Mouse (Mus musculus): ENCODE results near the gene Sipa1l2. TPM values are rescaled to one million over a fixed set of nuclear protein-coding genes. Genes with fewer than 3 reads are reported as not detected.

Gene Sipa1l2
- total and polyA plus RNA-seq, 2 experiments from 2014 or later, result 10.1 to 52.6 TPM

DNA sequence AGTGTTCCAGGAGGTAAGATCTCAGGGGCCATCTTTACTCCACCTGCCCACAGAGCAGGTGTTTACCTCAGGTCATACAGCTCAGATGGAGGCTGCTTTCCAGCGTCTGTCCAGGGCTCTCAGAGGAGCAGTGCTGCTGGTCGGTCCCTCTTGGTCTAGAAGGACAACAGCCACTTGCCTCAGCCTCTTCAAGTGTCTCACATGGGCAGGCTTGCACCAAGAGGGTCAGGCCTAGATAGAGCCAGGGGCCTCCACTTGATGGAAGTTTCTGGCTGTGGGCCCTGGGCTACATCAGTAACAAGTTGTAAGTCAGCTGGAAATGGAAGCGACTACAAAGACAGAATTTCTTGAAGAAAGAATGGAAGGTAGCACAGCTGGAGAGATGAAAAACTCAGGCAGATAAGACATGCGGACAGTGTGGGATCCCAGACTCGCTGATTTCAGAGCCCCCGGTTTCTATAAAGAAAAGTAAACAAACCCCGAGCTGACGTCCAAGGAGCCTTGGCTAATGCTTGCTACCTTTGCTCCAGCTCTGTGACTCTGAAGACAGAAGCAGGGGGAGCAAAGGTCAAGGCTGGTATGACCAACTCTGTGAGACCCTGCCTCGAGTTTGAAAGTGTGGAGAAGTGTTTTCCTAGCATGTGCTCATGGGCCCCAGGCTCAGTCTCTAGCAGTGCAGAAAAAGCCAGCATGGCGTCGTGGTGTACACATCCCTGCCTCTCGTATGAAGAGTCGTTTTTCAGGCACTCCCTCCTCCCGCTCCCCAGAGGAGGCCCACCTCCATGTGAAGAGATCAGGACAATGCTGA lies 58.5 kb downstream of the Sipa1l2 start:
- ATAC-seq (ENCODE audit: low FRiP score), result no peak
- no peaks in the 10 kb centered on the region for H3K36me3 ChIP-seq (ENCODE audit: insufficient read depth, low read length)
- H3K4me3 ChIP-seq (ENCODE audit: low read depth, low read length), result no peak overlapping the region
- DNase-seq (ENCODE audit: low spot score), result no peak
- H3K9me3 ChIP-seq (ENCODE audit: low read length), result no peaks in the 10 kb centered on the region
- no peak overlapping the region for H3K27ac ChIP-seq (ENCODE audit: low read depth, low read length)
- no peak overlapping the region for H3K9ac ChIP-seq (replicated peaks; ENCODE audit: low read length, poor library complexity, severe bottlenecking)
- no peak overlapping the region for H3K4me2 ChIP-seq (ENCODE audit: low read depth, low read length, poor library complexity, severe bottlenecking)
- WGBS, result 77% methylated on average over 14 of the region's 14 CpGs
- no peaks in the 10 kb centered on the region for H3K27me3 ChIP-seq (ENCODE audit: insufficient read depth, low read length)
- TF ChIP-seq CTCF (IDR thresholded peaks at IDR 0.05), result no peak
- peaks cover 14% of the 10 kb centered on the region for H3K4me1 ChIP-seq (ENCODE audit: insufficient read depth, low read length)

DNA sequence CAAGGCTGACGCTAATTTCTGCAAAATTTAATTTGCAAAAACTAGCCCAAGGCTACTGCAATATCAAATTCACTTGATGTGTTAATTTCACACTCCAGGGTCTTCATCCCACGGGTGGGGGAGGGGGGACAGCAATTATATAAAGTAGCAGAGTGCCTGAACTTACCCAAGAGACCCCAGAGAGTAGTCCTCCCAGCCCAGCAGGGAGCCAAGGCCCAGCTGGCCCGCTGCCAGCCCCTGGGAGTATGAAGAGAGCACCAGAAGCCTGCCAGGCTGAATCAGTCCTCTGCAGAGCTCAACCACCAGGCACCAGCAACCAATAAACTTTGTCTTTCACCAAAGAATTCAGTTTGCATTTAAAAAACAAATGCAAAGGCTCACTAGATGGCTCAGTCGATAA lies 59.8 kb downstream of the Sipa1l2 start:
- no peak overlapping the region for H3K4me3 ChIP-seq (ENCODE audit: low read depth, low read length)
- DNase-seq (ENCODE audit: low spot score) (peak; percentile 47), ATAC-seq (ENCODE audit: low FRiP score) (no peak)
- no peak for TF ChIP-seq CTCF (IDR thresholded peaks at IDR 0.05)
- no peak overlapping the region for H3K4me2 ChIP-seq (ENCODE audit: low read depth, low read length, poor library complexity, severe bottlenecking)
- no peak overlapping the region for H3K27ac ChIP-seq (ENCODE audit: low read depth, low read length)
- H3K27me3 ChIP-seq (ENCODE audit: insufficient read depth, low read length), result no peaks in the 10 kb centered on the region
- no peaks in the 10 kb centered on the region for H3K36me3 ChIP-seq (ENCODE audit: insufficient read depth, low read length)
- H3K9me3 ChIP-seq (ENCODE audit: low read length), result no peaks in the 10 kb centered on the region
- H3K9ac ChIP-seq (replicated peaks; ENCODE audit: low read length, poor library complexity, severe bottlenecking), result no peak overlapping the region
- peaks cover 22% of the 10 kb centered on the region for H3K4me1 ChIP-seq (ENCODE audit: insufficient read depth, low read length)
- WGBS, result 16% methylated on average over 4 of the region's 4 CpGs

DNA sequence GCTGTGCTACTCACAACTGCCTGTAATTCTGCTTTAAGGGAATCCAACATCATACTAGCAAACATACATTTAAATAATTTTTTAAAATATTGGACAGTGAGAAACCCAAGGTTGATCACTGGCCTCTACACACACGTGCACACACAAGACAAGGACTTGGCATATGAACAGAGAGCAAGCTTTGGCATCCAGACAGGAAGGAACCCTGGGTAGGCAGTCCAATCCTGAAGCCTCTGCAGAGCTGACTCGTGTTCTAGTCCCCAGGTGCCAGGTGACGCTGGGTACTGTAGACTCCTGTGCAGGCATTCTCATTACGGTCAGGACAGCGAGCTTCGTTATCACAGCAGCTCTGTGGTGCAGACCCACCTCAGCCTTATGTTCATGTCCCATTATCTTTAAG lies 60.4 kb downstream of the Sipa1l2 start:
- H3K36me3 ChIP-seq (ENCODE audit: insufficient read depth, low read length), result no peaks in the 10 kb centered on the region
- no peak overlapping the region for H3K27ac ChIP-seq (ENCODE audit: low read depth, low read length)
- no peak overlapping the region for H3K9ac ChIP-seq (replicated peaks; ENCODE audit: low read length, poor library complexity, severe bottlenecking)
- no peaks in the 10 kb centered on the region for H3K9me3 ChIP-seq (ENCODE audit: low read length)
- H3K4me2 ChIP-seq (ENCODE audit: low read depth, low read length, poor library complexity, severe bottlenecking), result no peak overlapping the region
- no peaks in the 10 kb centered on the region for H3K27me3 ChIP-seq (ENCODE audit: insufficient read depth, low read length)
- no peak overlapping the region for H3K4me3 ChIP-seq (ENCODE audit: low read depth, low read length)
- H3K4me1 ChIP-seq (ENCODE audit: insufficient read depth, low read length), result peaks cover 27% of the 10 kb centered on the region
- TF ChIP-seq CTCF (IDR thresholded peaks at IDR 0.05), result no peak
- no peak for ATAC-seq (ENCODE audit: low FRiP score)
- no peak for DNase-seq (ENCODE audit: low spot score)
- 59% methylated on average over 6 of the region's 6 CpGs for WGBS

DNA sequence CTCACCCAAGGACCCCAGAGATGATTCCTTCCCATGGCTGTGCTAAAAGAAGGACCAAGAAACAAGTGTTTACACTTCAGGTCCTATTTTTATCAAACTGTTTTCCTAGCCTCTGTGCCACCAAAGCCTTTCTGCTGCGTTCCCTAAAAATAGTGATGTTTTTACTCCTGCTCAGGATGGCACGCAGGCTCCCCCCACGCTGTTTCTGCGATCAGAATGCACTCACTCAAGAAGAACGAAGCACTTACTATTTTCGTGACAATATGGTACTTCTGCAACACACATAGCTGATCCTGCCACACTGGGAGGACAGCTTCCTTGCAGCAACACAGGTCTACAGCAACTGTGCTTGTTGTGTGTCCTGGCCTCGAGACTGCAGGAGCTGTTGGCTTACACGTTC lies 62.3 kb downstream of the Sipa1l2 start:
- Histone ChIP-seq H3K36me3 (ENCODE audit: insufficient read depth, low read length) (no peaks in the 10 kb centered on the region), H3K27me3 (ENCODE audit: insufficient read depth, low read length) (no peaks in the 10 kb centered on the region), H3K4me1 (ENCODE audit: insufficient read depth, low read length) (peaks cover 13% of the 10 kb centered on the region; the same call in 1 of the 2 replicates), H3K4me2 (ENCODE audit: low read depth, low read length, poor library complexity, severe bottlenecking) (no peak overlapping the region), H3K27ac (ENCODE audit: low read depth, low read length) (no peak overlapping the region), H3K9me3 (ENCODE audit: low read length) (no peaks in the 10 kb centered on the region), H3K9ac (replicated peaks; ENCODE audit: low read length, poor library complexity, severe bottlenecking) (no peak overlapping the region), H3K4me3 (ENCODE audit: low read depth, low read length) (no peak overlapping the region)
- no peak for ATAC-seq (ENCODE audit: low FRiP score)
- WGBS, result 75% methylated on average over 8 of the region's 8 CpGs
- TF ChIP-seq CTCF (IDR thresholded peaks at IDR 0.05), result no peak
- no peak for DNase-seq (ENCODE audit: low spot score)

DNA sequence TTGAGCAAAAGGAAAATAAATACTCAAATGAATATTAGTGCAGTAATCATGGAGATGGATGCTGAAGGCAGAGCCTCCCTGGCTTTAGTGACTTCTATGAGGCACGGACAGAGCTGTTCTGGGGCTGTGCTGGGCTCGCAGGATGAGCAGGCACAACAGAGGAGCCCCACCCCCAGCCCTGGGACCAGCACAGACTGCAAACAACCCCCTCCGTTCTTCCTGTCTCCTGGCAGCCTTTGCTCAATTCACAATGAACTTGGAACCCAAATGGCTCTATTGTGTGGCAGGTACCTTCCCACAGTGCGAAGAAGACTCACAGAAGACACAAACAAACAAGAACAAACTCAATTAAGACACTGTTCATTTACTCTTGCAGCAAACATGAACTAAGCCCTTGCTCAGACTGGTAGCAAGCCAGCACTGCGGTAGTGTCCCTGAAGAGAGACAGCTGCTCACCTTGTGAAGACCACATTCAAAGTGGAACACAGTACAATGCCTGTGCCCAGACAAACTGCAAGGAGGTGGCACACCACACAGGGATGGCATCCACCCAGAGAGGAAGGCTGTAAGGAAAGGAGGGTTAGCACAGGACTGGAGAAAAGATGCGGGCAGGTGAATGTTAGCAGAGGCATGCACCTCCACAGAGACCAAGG lies 64.9 kb downstream of the Sipa1l2 start:
- Histone ChIP-seq H3K27me3 (ENCODE audit: insufficient read depth, low read length) (no peaks in the 10 kb centered on the region), H3K36me3 (ENCODE audit: insufficient read depth, low read length) (no peaks in the 10 kb centered on the region), H3K4me1 (ENCODE audit: insufficient read depth, low read length) (peaks cover 13% of the 10 kb centered on the region; the same call in 1 of the 2 replicates), H3K9ac (replicated peaks; ENCODE audit: low read length, poor library complexity, severe bottlenecking) (no peak overlapping the region), H3K4me2 (ENCODE audit: low read depth, low read length, poor library complexity, severe bottlenecking) (no peak overlapping the region), H3K4me3 (ENCODE audit: low read depth, low read length) (no peak overlapping the region), H3K27ac (ENCODE audit: low read depth, low read length) (no peak overlapping the region), H3K9me3 (ENCODE audit: low read length) (no peaks in the 10 kb centered on the region)
- DNase-seq (ENCODE audit: low spot score), result no peak
- ATAC-seq (ENCODE audit: low FRiP score), result no peak
- 42% methylated on average over 6 of the region's 6 CpGs for WGBS
- TF ChIP-seq CTCF (IDR thresholded peaks at IDR 0.05), result no peak

DNA sequence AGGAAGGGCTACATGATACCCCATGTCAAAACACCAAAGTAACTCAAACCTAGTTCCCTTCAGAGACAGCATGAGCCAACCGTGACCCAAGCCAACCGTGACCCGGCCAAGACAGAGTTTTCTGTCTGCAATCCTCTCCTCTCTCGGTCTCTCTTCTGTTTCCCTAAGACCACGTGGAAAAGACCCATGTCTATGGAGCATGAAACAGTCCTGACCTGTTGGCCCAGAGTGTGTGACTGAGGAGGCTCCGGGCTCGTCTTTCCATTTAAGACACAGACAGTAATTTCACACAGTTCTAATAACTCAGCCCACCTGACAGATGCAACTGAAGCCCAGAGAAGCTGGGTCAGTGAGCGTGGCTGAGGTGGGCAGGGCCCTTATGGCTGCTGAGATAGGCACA lies 65.8 kb downstream of the Sipa1l2 start:
- WGBS, result 87% methylated on average over 8 of the region's 8 CpGs
- Histone ChIP-seq H3K9me3 (ENCODE audit: low read length) (no peaks in the 10 kb centered on the region), H3K27me3 (ENCODE audit: insufficient read depth, low read length) (no peaks in the 10 kb centered on the region), H3K36me3 (ENCODE audit: insufficient read depth, low read length) (no peaks in the 10 kb centered on the region), H3K4me1 (ENCODE audit: insufficient read depth, low read length) (peaks cover 19% of the 10 kb centered on the region), H3K4me2 (ENCODE audit: low read depth, low read length, poor library complexity, severe bottlenecking) (no peak overlapping the region), H3K9ac (replicated peaks; ENCODE audit: low read length, poor library complexity, severe bottlenecking) (no peak overlapping the region), H3K4me3 (ENCODE audit: low read depth, low read length) (no peak overlapping the region), H3K27ac (ENCODE audit: low read depth, low read length) (no peak overlapping the region)
- no peak for TF ChIP-seq CTCF (IDR thresholded peaks at IDR 0.05)
- no peak for ATAC-seq (ENCODE audit: low FRiP score)
- DNase-seq (ENCODE audit: low spot score), result no peak

Measured in midbrain, postnatal 0 days (tissue).